Mouse (Mus musculus) heart, postnatal 0 days (tissue): Measurements from ENCODE around the gene A830031A19Rik. TPM values are rescaled to one million over a fixed set of nuclear protein-coding genes. Genes with fewer than 3 reads are reported as not detected.

Source experiments
- ATAC-seq: fragments of 200-750 bp; cut with Nextera tagmentation; 2 replicates; pipeline ENCODE4 v1.8.0; 2017; ENCODE audit warnings: low read depth, moderate number of reproducible peaks, moderate library complexity; ENCODE audit not compliant: insufficient read depth
- DNase-seq: peaks from one replicate; pipeline ENCODE4 v3.0.0-alpha.2; 2016; ENCODE audit warnings: low spot score
- H3K27ac ChIP-seq: fragments of 300-500 bp; sonication (generic); 2 replicates; pipeline ENCODE4 v1.5.1; 2014; ENCODE audit warnings: low read depth, mild to moderate bottlenecking
- H3K27me3 ChIP-seq: fragments of 300-500 bp; sonication (generic); 2 replicates; pipeline ENCODE4 v1.6.1; 2014; ENCODE audit warnings: low read length, mixed read lengths; ENCODE audit not compliant: control insufficient read depth, insufficient read depth
- H3K36me3 ChIP-seq: fragments of 300-500 bp; sonication (generic); replicated peaks from 2 replicates; pipeline ENCODE4 v1.6.1; 2014; ENCODE audit warnings: low read length, mixed read lengths; ENCODE audit not compliant: control insufficient read depth, insufficient read depth
- H3K4me1 ChIP-seq: fragments of 300-500 bp; sonication (generic); 2 replicates; pipeline ENCODE4 v1.6.1; 2014; ENCODE audit warnings: antibody characterized with exemption; ENCODE audit not compliant: control insufficient read depth, insufficient read depth
- H3K4me2 ChIP-seq: fragments of 300-500 bp; sonication (generic); 2 replicates; pipeline ENCODE4 v1.6.1; 2014; ENCODE audit warnings: low read depth, mild to moderate bottlenecking, low read length, moderate library complexity
- H3K4me3 ChIP-seq: fragments of 300-500 bp; sonication (generic); 2 replicates; pipeline ENCODE4 v1.5.1; 2014; ENCODE audit warnings: low read depth, low read length
- H3K9ac ChIP-seq: fragments of 300-500 bp; sonication (generic); replicated peaks from 2 replicates; pipeline ENCODE4 v1.6.1; 2014; ENCODE audit warnings: low read depth, low read length, mixed read lengths
- H3K9me3 ChIP-seq: fragments of 300-500 bp; sonication (generic); replicated peaks from 2 replicates; pipeline ENCODE4 v1.6.1; 2016; ENCODE audit warnings: low read length; ENCODE audit not compliant: control insufficient read depth
- CTCF ChIP-seq: IDR thresholded peaks from 2 replicates; pipeline ENCODE4 v1.5.1; 2016; ENCODE audit warnings: antibody characterized with exemption, control low read depth, low read depth
- EP300 ChIP-seq: IDR thresholded peaks from 2 replicates; pipeline ENCODE4 v1.6.1; 2016; ENCODE audit warnings: antibody characterized with exemption, low read depth
- WGBS: fragments of 180-500 bp; shearing (Covaris S2); extraction: QIAGEN DNeasy Blood & Tissue Kit; methylation state at CpG from one replicate; pipeline ENCODE4 v1.1.7; 2014; 5-methylcytosine and 5-hydroxymethylcytosine counted together
- microRNA-seq: library from miRNA; unstranded; fragments of <30 nt; microRNA quantifications from one replicate; pipeline ENCODE4, GENCODE M21; 2016
- polyA plus RNA-seq: library from polyadenylated mRNA; unstranded; fragments of >200 nt; fragmentation: Nextera tagmentation; extraction: Ambion mirVana; gene quantifications from 2 replicates; pipeline ENCODE4 v1.2.1, GENCODE M21; 2015
- total RNA-seq: library from RNA; depleted of rRNA; stranded (reverse); fragments of >200 nt; gene quantifications from 2 replicates; pipeline ENCODE4 v1.2.3, GENCODE M21; 2014; ENCODE audit warnings: low replicate concordance; rRNA removed

The A830031A19Rik gene
- total and polyA plus RNA-seq, 2 experiments from 2014 or later = not detected

DNA sequence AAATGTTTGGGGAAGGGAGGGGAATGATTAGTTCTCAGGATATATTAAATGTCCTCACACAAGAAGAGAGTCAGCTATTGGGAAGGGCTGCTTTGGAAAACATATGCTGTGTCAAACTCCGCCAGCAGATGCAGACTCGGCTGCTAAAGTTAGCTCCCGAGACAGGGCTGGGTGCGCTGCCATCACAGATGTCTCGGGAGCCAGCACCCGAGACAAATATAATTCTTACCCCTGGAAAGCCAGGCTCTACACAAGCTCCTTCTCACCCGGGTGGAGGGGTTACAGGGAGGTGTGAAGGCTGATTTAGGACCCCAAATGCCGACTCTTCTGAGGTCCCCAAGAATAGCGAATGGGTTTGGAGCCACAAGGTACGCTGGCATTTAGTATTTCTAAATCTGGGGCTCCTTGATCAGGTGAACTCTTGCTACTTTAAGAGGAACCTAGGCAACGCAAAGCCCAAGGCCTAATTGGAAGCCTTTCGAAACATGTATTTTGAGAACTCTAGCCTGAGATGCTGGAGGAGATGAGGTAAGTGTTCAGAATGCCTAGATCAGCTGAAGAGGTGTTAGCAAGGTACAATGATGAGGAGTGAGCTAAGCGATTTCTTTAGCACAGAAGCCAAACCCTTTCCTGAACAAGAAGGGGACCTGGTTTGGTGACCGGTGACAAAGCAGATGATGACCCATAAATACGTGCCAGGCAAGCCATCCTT, 69.3 kb downstream of the A830031A19Rik start:
- Histone ChIP-seq H3K27me3 (no peaks in the 10 kb centered on the region), H3K4me3 (no peak overlapping the region), H3K27ac (no peak overlapping the region), H3K4me2 (no peak overlapping the region), H3K9ac (no peak overlapping the region), H3K36me3 (no peaks in the 10 kb centered on the region), H3K9me3 (no peaks in the 10 kb centered on the region), H3K4me1 (no peaks in the 10 kb centered on the region)
- no peak for DNase-seq
- TF ChIP-seq CTCF (no peak), EP300 (no peak)
- ATAC-seq = no peak
- 53% methylated on average over 15 of the region's 15 CpGs for WGBS

GRCm38 (mm10) chr11:24000675-24001074, 74.2 kb downstream of the A830031A19Rik start:
- 66% methylated on average over 7 of the region's 7 CpGs for WGBS
- TF ChIP-seq EP300 (no peak), CTCF (no peak)
- ATAC-seq = no peak
- Histone ChIP-seq H3K9ac (no peak overlapping the region), H3K9me3 (no peaks in the 10 kb centered on the region), H3K4me3 (no peak overlapping the region), H3K27me3 (no peaks in the 10 kb centered on the region), H3K4me2 (no peak overlapping the region), H3K36me3 (no peaks in the 10 kb centered on the region), H3K4me1 (no peaks in the 10 kb centered on the region), H3K27ac (no peak overlapping the region)
- no peak for DNase-seq

Small RNAs within 50 kb of the gene (microRNA-seq; reads per million reads assigned to microRNA genes)
- not detected for gene Gm44381

Other genes starting within 250 kb of the A830031A19Rik start
- 6.1 and 8.7 TPM in 2 replicates for gene Papolg, start 179.8 kb downstream of the A830031A19Rik start, total RNA-seq
- 5.3 and 6.4 TPM in 2 replicates for gene Papolg, start 179.8 kb downstream of the A830031A19Rik start, polyA plus RNA-seq
- 4.1 and 7.1 TPM in 2 replicates for gene Bcl11a, start 3.0 kb upstream of the A830031A19Rik start, total RNA-seq
- 7.4 and 8.2 TPM in 2 replicates for gene Bcl11a, start 3.0 kb upstream of the A830031A19Rik start, polyA plus RNA-seq